Mouse (Mus musculus) gastrocnemius, postnatal 36 days (tissue): ENCODE data around the gene Wwox. TPM values are rescaled to one million over a fixed set of nuclear protein-coding genes. Genes with fewer than 3 reads are reported as not detected.

Experiments used
- DNase-seq, 2 experiments: peaks; one replicate each; pipeline ENCODE4 v3.0.0; 2022
- intact Hi-C: fragments of 180-260 bp; cut with DNase I; formaldehyde crosslinking; loops from one replicate; pipeline ENCODE4 v1.15.1; 2025
- total RNA-seq, 2 experiments: library from RNA; stranded (reverse); gene quantifications; 2 replicates each; pipeline ENCODE4 v1.2.3; 2021

Wwox gene
- total RNA-seq, 2 experiments from 2014 or later = 7.4 to 7.5 TPM

DNA sequence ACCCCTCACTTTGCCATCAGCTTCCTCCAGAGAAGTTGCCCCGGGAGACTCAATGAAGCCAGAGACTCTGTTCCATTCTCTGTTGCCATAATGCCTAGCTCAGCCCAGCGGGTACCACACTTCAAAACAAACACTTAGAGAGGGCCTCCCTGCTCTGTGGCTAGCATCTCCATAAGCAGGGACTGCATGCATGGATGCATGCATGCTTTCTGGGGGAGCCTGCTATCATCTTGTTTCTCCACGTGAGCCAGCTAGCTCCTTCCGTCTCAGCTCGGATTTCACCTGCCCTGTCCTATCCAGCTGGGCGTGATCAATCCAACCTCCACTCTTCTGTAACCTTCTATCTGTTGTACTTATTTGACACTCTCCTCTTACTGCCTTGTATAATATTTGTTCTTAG, 675.0 kb downstream of the Wwox start:
- intact Hi-C loops = no loop called here

DNA sequence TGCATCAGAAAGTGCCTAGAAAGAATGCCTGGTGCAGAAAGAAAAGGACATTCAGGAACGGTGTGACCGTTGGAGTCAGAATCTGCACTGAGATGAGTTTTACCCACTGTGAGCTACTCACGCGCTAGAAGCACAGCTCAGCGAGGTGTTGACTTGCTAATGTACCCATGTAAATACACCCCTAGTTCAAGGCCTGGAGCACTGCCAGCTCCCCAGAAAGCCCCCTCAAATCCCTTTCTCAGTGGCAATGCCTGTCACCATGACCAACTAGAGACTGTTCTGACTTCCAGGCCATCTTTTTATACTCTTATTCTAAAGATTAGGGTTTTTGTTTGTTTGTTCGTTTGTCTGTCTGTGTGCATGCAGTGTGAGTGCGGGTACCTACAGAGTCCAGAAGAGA, 686.6 kb downstream of the Wwox start:
- intact Hi-C loops = no loop called here
- DNase-seq = no peak

More for the DNA sequence above, 675.0 kb downstream of the Wwox start:
- no peak for DNase-seq

DNA sequence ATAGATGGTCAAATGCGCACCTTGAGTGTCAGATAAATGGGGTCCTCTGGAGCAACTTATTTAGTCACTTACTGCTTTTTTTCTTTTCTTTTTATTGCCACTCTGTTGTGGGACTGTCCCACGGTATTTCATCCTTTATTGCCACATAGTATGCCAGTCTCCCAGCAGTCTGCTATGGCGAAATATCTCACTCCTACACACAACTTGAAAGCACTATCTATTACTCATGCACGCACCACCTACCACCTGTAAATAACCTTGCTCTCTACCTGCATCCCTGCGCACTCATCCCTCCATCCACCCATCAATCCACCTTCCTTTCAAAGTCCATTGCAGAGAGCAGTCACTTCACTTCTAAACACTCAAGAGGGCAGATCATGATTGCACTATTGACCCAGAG, 687.2 kb downstream of the Wwox start:
- no peak for DNase-seq
- intact Hi-C loops = no loop called here

DNA sequence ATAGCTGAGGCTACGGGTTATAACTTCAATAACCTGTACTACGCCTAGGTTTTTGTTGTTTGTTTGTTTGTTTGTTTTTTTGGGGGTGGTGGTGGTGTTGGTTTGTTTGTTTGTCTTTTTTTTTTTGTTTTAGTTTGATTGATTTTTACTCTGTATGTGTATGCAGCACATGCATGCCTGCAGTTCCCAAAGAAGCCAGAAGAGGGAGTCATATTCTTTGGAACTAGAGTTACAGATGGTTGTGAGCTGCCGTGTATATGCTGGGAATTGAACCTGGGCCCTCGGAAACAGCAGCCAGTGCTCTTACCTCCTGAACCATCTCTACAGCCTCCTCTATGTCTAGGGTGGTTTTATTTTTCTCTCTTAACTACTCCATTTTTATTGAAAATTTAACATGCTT, 689.9 kb downstream of the Wwox start:
- DNase-seq = no peak
- intact Hi-C loops = no loop called here

DNA sequence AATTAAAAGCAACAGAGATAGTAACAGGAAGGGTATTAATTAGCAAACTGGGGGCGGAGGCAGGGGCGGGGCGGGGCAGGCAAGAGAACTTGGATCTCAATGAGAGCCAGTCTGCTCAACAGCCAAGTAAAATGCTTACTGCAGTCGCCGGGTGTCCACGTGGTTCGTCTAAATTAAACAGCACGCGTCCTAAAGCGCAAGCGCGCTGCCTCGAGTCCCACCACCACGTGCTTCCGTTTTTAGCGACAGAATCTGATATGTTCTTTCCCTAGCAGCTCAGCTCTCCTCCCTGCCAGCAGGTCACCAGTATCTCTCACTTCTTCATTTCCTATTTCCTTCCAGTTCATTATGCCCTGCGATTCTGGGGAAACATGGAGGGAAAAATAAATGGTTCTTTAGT, 693.7 kb downstream of the Wwox start:
- no peak for DNase-seq
- intact Hi-C loops = no loop called here

DNA sequence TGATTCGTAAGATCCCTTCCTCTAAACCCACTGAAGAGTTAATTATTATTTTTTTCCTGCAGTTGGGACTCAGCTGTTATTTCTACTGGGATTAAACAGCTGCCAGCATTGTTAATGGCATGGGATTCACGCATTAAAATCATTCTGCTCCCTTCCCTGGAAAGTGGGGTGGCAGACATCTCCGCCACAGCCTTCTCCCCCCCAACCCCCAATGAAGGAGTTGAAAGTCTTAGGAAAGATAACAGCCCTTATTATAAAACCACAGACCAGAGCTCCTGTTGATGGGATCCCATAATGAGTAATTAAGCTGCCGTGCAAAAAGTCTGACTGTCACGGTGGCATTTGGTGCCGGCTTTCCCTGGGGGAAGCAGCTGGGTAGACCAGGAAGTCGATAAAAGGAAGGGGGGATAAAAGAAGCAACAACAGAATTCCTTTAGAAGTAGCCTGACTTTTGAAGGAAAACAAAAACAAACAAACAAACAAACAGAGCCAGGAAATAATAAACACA, 694.3 kb downstream of the Wwox start:
- intact Hi-C loops = no loop called here
- no peak for DNase-seq

DNA sequence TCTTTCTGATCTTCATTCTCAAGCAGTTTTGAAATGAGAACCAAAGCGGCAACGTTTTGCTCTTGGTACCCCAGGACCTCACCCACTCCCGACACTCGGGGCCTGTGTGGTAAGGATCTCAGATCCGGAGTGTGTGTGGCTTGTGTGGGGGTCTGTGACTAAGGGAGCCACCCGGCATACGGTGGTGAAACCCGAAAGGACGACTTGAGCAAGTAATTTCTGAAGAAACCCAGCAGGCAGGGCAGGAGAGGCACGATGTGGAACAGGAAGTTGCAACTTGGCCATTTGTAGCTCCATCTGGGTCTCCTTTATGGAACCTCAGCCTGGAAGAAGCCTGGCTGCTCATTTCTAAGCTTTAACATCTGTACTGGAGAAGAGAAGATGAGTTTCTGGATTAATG, 697.4 kb downstream of the Wwox start:
- intact Hi-C loops = no loop called here
- DNase-seq = no peak

DNA sequence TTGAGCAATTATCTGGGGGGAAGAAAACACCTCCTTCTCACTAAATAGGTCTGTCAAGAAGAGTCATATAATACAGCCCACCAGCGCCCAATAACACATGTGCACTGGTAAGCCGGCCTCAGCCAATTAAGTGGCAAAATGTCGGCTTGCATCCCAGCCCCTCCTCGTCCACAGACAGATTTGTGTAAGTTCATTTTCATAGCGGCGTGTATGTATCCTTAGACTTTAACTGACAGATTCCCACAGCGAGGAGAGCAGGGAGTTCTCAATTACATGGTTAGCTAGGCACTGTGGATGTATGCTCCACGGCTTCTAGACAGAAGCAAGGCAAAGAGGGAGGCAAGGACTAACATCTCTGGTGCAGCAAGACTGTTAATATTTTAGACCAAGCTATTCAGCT, 702.2 kb downstream of the Wwox start:
- intact Hi-C loops = no loop called here
- DNase-seq = no peak

DNA sequence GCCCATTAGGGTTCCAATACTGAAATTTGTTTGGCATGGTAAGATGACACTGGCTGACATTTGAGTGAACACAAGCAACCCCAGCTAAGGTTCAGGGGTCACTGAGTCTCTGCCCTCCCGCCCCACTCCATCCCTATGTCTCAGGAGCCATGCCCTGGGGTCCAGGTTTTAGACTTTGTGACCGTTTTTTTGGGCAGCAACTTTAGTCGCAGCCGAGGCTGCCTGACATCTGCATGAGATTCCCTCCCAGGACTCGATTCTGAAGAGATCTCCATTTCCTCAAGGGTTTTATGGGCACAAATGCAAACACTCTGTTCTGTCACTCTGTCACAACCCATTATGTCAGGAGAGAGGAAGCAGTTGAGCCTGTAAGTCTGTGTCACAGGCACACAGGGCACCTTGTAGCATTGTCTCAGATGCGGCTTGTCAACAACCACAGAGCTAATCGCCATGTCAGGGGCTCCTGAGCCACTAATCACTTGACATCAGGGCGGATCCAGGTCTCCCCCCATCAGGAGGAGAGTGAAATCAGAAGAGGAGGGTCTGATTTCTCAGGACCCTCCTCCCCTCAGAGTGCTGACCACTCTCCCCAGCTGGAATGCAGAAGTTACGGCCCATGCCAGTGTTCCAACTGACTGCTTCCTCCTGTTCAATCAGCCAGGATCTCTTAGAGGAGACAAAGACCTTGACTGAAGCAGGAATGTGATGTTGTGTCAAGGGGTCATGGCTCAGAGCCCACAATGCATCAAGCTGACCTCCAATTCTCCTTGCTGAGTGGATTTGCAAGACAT, 704.3 kb downstream of the Wwox start:
- DNase-seq = no peak
- intact Hi-C loops = no loop called here

DNA sequence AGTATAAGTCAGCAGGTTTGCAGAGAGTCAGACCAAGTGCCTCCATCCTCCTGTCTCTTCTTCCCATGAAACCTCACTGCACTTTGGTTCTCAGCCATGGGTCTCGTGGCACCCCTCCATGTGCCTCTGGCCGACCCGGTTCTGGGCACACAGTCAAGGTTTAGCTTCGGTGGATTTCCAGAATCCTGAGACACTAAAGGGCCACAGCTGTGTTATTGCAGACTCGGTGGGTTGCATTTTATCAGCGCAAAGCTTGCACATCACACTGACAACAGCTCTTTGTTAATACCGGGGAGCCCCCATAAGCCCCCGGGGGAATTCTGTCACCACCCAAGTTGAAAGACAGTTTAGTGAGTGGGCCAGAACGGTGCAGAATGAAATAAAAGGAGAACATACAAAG, 707.6 kb downstream of the Wwox start:
- DNase-seq = no peak
- intact Hi-C loops = no loop called here

DNA sequence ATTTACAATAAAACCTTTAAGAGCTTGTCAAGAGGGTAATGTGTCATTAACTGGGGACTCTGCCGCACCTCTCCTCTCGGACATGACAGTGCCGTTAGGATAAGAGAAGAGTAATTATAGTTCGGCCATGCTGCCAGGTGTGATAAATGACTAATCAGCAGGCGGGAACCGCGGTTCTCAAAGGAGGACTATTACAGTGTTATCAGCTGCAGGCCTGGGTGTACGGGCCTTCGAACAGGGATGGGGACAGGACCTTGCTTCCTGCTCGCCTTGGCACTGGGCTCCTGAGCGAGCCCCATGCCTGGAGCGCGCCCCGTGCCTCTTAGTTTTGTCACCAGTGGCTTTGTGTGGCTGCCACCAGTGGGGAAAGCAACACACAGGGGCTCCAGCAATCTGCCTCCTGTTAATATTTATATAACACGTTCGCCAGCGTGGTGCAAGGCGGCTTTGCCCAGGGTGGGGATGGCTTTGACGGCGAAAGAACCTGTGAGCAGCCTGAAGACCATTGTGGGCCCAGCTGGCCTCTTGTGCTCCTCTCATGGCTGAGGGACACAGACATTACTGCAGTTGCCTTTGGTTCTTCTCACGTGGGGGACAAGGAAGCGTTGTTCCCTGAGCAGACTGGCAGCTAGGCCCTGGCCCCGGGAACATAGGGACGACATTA, 711.1 kb downstream of the Wwox start:
- intact Hi-C loops = loop anchor here (10.0 kb wide), 1 partner anchor 564 kb away; no protein-coding TSS in a partner anchor
- DNase-seq = no peak

DNA sequence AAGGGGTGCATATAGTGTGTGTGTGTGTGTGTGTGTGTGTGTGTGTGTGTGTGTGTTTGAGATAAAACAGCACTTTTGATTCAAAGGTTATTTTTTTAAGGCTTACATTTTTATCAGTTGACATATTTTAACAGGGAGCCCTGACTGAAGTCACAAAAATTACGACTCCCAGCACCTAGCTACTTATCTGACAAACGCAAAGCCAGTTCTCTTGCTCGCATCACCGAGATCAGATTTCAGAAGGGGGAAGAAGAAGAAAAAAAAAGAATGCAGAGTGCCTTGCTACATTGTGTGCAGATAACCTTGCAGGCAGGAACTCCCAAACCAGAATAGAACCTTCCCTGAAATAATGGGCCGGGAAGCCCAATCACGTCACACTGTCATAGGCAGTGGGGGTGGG, 712.0 kb downstream of the Wwox start:
- DNase-seq = no peak
- intact Hi-C loops = loop anchor here (10.0 kb wide), 1 partner anchor 563 kb away; no protein-coding TSS in a partner anchor

DNA sequence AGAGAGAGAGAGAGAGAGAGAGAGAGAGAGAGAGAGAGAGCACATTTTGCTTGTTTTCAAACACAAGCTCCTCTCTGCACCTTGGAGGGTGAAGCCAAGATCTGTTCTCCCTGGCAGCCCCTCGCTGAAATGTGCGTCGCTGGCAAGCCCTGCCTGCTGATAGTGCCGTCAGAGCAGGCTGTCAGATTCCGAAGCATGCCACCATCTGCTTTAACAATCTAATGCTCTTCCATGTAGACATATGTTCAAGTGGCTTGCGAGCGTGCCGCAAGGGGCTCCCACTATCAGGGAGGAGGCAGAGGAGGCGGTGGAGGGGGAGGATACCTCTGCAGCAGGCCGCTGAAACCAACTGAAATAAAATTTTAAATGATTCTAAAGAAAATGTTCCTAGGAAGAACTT, 714.6 kb downstream of the Wwox start:
- DNase-seq = no peak
- intact Hi-C loops = loop anchor here (10.0 kb wide), 1 partner anchor 561 kb away; no protein-coding TSS in a partner anchor

DNA sequence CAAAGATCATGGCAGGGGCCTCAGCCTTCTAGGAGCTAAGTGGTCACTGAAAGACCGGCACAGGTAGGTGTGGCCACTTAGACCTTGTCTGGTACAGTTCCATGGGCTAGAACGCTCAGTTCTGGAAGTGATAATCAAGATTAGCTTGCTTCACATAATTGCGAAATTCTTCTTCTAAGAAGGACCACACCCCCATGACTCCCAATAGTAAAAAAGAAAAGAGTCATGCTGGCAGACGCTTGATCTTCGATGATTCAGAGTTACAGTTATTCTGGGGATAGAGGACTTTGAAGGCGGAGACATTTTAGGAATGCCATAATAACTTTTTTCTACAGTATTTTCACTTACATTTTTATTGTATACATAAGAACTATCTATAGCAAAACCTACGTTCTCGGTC, 716.7 kb downstream of the Wwox start:
- no peak for DNase-seq
- intact Hi-C loops = loop anchor here (10.0 kb wide), 1 partner anchor 559 kb away; no protein-coding TSS in a partner anchor

DNA sequence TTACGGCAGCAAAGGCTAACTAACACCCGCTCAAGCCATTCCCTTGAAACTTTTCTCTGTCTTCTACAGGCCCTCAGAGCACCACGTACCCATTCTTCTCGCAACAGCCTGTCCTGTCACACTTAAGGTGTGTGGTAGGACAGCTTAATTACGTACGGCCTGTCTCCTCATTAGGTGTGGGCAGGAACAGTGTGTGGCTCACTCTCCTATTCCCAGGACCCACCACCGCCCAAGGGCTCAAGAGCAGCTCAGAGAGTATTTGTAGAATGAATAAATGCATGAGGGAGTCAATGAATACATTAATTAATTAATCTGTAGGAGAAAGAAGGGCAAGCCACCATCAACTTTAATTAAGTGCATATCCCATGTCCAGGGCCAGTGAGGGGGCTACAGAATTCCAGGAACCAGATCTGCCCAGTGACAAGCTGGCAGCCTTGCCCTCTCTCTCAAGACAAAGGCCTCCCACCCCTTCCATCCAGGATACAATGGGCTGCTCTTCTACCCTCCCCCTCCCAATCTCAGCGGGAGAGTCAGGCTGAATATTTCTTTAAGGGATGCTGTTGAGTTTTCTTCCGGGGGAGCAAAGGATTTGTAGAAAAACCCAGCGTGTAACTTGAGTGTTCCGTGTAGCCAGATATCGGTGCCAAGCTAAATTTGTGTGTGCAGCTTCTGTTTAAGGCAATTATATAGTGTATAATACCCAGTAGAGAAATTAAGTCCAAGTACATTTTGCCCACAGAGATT, 718.7 kb downstream of the Wwox start:
- DNase-seq = no peak
- intact Hi-C loops = loop anchor here (10.0 kb wide), 1 partner anchor 557 kb away; no protein-coding TSS in a partner anchor

DNA sequence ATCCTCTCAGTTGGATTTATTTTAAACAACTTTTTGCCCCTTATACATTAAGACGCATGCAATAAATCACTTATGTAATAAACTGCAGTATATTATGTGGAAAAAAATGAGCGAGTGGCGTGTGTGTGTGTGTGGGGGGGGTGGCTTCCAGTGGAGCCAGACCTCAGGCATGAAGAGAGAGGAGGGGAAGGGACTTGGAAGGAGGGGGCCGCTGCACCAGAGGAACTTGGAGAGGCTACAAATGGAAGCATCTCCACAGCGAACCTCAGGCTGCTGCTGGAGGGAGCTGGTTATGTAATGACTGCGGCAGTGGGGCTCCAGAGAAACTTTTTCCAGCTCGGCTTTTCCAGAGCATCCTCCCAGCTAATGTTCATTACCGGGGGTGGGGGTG, 719.3 kb downstream of the Wwox start:
- DNase-seq = no peak
- intact Hi-C loops = loop anchor here (10.0 kb wide), 1 partner anchor 556 kb away; no protein-coding TSS in a partner anchor

DNA sequence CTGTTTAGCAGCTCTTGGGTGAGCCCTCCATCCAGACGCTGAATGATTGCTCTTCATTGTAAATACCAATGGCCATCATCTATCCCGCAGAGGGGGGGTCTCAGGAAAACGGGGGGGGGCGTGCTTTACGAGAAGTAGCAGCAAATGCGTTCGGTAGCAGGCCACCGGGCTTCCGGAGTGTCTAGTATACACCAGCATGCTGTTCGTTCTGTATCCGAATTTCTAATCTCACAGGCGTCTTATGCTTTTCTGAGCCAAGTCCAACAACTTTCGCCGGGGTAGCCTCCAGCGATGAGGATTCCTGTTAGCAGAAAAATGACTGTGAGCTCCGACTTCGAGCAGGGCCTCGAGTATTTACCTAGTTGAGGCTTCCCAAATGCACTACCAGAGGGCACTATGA, 719.8 kb downstream of the Wwox start:
- DNase-seq = peak in 1 of 2 experiments; percentile 33
- intact Hi-C loops = loop anchor here (10.0 kb wide), 1 partner anchor 556 kb away; no protein-coding TSS in a partner anchor

DNA sequence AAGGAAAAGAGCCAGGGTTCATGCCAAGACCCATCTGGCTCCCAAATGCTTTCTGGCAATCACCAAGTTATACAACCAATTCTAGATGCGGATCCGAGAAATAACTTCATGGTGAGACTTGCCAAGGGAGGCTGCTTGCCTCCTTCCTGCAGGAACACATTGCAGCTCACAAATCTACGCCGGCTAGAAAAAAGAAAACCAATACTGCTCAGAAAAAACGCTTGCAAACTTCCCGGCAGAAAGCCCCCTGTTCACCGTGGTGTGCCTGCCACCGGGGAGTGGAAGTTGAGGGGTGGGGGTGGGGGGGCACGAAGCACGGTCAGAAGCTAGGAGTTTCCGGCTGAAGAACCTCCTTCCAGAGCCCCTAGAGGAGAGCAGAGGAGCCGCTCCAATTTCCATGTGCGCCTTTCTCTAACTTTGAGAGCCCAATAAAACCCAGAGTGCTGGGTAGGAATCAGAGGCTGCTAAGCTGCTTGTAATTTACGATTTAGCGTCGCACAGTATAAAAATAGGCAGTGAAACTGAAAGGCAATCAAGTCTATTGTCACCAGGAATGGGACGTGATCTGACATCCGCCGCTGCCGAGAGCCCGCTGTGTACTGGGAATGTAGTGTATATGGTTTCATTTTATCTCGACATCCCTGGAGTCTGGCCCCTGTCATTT, 720.4 kb downstream of the Wwox start:
- DNase-seq = peak; percentile 15 to 28
- intact Hi-C loops = loop anchor here (10.0 kb wide), 1 partner anchor 555 kb away; no protein-coding TSS in a partner anchor

DNA sequence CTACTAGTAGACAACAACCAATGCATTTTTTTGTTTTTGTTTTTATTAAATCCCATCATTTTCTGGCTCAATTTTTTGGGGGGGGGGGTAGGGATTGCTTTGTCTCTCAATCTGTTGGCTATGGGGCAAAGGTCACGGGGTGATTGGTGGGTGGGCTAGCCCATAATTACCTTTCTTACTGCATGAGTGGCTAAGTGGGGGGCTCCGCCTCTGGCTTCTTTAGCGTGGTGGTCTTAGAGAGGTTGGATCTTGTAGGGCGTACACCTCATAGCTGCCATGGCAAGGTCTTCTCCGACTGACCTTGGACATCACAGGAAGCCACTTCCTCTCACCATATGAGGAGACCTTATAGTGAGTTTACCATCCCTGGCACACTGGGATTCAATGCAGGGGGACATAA, 721.0 kb downstream of the Wwox start:
- no peak for DNase-seq
- intact Hi-C loops = no loop called here

DNA sequence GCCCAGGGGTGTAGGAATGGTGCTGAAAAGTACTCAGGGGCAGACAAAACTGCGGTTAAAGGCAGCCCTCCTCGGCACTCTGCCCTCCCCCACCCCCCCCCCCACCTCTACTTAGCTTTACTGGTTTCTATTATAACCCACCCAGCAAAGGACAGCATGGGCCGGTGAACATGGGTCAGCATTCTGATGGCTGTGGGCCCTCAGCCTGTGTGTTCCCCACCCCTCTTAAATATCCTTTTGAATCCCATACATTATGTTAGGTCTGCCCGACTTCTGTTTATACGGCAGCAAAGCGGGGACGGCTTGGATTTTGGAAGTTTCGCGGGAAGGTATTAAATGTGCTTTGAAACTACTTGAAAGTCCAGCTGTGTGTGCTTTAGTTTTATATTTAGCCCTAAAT, 722.1 kb downstream of the Wwox start:
- intact Hi-C loops = no loop called here
- DNase-seq = no peak
